Mouse (Mus musculus) monocyte, adult 2 months (primary cell): Measurements from ENCODE around the gene Lonrf3.

ENCODE experiments used
- DNase-seq, 2 experiments: peaks; one replicate each; pipeline ENCODE4 v3.0.0; 2022; ENCODE audit warnings: low spot score in 2 of 2, low read depth in 1 of 2

Gene Lonrf3

DNA sequence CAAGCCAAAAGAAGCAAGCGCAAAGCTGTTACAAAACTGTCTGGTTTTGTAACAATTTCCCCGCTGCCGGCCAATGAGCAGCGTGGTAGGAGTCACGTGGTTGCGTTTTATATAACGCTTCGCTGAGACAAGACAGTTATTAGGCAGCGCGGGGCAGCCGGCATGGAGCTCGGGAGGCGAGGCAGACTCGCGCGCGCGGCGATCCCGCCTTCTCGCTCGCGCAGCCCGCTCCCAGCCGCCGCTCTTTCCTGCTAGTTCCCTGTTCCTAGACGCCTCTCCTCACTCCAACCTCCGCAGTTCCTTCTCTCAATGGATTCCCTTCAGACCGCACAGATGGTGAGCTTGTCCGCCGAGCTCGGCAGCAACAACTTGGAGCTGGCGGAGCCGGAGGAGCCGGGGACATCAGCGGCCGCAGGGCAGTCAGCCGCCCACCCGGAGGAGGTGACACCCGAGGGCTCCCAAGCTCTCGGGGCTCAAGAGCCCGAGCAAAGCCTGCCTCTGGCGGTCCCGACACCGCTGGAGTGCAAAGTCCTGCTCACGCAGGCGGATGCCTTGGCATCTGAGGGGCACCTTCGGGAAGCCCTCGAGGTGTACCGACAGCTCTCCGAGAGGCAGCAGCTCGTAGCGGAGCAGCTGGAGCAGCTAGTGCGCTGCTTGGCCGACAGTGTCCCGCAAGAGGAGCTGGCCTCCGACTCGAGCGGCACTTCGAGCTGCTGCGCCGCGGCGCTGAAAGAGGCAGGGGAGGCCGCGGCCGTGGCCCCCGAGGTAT lies at the start of gene Lonrf3:
Gene Lonrf3, plus strand, starts transcription at position 83 of the 769 bp plus-strand sequence.
- peak; percentile 31 to 39 for DNase-seq

DNA sequence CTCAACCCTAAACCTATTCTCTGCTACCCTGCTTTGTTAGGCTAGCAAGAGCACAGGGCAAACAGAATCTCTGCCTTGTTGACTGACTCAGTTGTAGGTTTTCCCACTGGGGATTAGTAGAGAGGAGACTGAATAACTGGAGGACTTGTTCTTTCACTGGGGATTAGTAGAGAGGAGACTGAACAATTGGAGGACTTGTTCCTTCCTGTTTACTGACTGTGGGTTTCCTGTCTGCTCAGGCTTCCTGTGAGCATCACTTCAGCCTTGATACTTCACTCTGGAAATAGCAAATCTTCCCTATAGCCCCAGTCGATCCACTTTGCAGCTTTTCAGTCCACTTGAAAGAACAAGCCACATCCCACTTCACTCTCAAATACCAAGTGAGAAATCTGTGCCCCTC lies 49.4 kb upstream of the Lonrf3 start:
- DNase-seq: no peak

DNA sequence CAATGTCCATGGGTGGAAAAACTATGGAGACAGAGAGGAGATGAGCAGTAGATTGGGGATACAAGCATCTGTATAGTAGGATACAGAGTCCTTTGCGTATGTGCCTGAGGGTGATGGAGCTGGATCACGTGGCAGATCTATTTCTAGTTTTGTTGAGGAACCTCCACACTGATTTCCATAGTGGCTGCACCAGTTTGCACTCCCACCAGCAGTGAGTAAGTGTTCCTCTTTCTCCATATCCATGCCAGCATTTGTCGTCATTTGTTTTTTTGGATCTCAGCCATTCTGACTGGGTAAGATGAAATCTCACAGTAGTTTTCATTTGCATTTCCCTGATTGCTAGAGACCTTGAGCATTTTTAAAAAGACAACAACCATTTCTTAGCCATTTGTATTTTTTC lies 16.7 kb upstream of the Lonrf3 start:
- no peak for DNase-seq

DNA sequence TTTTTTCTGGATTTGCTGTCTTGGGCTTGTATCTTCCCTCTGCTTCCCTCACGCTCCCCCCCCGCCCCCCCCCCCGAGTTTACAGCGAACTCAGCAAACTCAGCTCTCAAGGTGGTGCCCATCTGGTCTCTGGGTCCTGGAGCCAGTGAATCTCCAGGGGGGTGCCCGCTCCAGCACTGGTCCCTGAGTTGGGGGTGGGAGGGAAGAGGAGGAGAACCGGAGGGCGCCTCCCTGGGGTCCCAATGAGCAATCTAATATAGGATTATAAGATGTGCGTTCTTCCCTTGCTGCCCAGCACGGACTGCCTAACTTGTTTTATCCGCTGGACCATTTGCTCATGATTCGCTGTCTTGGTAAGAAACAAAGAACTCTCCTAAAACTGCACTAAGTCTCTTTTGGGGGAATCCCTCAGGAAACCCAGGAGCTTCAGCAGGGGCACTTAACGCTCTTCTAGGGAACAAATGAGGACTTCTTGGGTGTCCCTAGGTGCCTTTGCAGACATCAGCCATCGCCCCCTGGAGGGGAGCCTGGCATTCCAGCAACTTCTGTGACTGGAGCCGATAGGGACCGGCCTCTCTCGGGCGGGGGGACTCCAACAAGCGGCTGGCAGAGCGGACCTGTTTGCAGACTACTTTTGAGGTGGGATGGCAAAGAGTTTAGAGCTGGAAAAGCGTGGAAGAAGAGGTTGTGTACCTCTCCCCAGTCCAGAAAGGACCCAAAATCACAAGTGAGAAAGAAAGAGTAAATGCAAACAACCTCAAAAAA lies 480 bp upstream of the Lonrf3 start:
- no peak for DNase-seq

DNA sequence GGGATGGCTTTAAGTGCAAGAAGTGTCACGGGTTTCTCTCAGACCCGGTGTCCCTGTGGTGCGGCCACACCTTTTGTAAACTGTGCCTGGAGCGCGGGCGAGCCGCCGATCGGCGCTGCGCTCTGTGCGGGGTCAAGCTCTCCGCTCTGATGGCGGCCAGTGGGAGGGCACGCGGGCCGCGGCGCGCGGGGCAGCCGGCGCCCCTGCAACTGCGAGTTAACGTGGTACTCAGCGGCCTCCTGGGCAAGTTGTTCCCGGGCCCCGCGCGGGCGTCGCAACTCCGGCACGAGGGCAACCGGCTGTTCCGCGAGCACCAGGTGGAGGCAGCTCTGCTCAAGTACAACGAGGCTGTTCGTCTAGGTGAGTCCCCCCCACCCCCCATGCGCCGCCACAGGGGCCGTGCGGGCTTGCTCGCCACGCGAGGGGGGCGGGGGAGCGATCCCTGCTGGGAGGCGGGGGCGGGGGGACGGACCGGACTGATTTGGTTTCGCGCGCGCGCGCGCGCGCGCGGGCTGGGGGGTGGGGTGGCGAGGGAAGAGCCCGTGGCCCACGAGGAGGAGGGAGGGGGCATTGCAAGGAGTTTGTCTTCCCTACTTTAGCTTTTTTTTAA lies 992 bp downstream of the Lonrf3 start:
- no peak for DNase-seq

DNA sequence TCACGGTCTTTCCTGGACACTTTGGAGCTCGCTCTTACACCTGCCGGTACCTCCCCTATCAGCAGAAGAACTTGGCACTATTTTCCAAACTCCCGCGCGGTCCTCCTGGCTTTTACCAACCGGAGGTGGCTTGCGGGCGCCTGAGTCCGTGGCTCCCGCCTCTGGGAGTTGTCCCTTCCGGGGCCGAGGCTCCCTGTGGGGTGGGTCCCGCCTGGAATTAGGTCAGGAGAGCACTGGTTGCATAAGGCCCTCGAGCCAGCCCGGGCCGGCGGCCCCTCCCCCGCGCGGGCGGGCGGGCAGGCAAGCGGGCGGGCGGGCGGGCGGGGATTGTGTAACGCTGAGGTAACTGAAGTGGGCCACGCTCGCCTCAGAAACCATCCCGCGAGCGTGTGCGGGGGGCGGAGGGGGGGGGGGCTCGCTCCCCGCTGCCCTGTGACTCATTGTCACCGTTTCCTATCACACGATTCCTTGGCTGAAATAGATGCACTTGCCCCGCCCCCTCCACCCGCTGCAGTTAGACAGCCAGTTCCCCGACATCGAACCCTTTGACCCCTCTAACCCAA lies 1.8 kb downstream of the Lonrf3 start:
- DNase-seq: peak in 1 of 2 experiments; percentile 6

DNA sequence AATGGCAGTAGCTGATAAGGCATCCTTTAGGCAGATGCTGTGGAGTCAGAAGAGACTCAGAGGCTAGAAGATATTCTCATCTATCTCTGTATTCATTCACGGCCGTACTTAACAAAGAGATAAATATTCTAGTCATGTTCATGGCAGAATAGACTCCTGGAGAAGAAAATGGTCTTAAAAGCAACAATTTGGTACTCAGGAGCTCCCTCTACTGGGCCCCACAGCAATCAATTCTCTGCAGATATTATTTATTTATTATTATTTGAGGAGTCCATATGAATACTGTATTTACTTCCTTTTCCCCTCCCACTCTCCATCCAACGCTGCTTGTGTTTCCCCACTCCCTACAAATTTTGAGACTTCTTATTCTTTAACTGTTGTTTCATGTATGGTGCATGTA lies 24.3 kb downstream of the Lonrf3 start:
- DNase-seq: no peak

DNA sequence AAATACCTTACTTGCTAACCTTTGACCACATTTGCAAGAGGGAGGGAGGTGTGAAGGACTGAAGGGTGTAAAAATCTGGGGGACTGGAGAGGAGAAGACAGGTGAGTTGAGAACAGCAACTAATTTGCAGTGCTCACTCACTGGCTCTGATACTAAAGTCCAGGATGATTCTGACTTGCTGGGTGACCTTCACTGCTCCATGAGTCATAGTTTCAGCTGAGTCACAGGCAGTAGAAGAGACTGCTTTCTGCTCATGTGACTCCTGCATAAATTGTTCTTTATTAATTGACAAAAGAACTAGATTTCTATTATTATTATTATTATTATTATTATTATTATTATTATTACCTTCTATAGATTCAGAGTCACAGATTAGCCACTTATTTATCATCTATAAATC lies 57.2 kb downstream of the Lonrf3 start:
- DNase-seq: no peak

DNA sequence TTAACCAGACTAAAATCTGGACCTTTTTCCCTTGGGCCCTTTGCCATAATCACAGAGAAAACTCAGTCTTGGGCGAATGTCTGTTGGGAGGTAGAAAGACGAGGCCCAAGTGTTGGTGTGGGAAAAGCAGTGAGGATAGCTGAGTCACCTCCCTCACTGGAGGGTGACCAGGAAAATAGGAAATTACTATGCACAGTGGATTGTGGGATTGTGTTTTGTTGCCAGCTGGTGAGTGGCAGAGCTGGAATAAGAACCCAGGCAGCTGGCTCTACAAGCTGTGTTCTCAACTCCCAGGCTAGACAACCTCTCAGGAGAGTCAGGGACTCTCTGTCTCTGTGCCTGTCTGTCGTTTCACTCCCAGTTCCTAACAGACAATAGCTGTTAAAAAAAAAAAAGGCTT lies 61.8 kb downstream of the Lonrf3 start:
- DNase-seq: no peak

DNA sequence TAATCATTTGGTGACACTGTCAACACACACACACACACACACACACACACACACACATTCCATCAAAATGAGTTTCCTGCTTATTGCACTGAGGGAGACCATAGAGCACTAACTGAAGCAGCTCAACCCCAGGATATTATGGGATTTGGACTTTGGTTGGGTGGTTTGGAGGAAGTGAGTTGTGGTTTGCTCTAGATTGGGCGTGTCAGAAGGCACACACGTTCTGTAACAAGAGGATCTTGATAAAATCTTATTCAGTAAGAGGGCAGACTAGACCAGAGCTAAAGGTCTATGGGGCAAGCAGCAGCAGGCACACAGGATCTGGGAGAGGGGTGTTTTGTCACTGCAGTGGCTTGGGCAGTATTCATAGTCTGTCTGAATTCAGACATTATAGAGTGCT lies 62.4 kb downstream of the Lonrf3 start:
- DNase-seq: no peak

DNA sequence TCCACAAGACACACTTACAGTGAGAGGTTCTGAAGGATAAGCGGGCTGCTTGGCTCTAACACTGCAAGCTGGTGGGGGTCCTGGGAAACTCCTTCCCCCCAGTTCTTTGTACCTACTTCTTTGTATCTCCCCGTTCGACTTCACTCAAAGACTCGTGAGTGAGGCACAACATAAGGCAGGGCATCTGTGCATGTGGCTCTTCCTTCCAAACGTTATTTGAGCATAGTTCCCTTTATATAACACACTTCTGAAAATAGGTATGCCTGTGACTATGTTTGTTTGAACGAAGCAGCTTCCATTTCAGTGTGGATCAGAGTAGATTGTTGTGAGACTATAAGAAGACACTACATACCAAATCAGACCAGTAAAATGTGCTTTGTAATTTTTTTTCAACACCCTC lies 64.5 kb downstream of the Lonrf3 start:
- no peak for DNase-seq

DNA sequence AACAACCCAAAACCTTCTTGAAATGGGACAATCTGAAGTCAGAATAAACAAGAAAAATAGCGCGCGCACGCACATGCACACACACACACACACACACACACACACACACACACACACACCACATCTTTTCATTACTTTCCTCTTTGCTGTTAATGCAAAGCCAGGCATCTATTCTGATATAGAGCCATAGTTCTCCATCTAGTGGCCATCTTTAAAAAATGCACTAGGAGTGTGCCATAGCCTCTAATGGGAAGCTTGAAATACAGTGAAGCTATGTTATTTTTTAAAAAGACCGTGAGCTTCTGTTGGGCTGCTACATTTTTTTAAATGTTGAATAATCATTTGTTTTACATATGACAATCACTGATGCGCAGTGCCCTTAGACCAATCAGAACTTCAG lies 65.1 kb downstream of the Lonrf3 start:
- no peak for DNase-seq

DNA sequence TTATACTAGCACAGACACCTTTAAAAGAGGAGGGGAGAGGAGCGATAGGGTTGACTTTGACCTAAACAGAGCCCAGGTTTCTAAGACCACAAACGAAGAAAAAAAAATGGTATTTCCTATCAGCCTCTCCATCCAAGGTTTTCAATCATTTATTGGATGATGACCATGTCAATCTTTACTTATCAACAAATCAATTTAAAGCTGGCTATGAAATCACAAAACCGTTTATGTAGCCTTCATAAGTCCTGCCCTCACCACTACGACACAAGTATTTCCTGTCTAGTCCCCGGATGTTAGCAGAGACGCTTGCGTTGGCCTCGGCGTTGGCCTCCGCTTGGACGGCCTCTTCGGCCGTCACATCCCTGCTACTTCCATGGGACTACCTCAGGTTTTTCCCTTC lies 72.8 kb downstream of the Lonrf3 start, which contains the start of gene Gm6268:
Gene Gm6268, plus strand, starts transcription at position 301 of the 400 bp plus-strand sequence.
- DNase-seq: no peak

DNA sequence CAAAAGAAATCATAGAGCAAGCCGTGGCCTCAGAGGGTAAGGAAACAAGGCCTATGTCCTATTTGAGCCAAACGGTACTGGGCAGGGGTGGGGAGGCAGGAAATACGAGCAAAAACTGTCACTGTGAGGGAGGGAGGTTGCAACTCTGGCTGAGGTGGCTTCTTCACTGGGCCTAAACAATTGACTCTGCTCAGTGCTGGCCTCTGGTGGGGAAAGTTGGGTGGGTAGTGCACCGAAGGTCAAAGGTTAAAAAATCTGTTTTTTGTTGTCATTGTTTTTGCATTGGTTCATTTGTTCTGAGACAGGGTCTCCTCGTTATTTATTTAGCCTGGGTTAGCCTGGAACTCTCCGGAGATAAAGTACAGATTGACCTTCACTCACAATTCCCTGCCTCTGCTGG lies 74.2 kb downstream of the Lonrf3 start:
- no peak for DNase-seq
